Mouse (Mus musculus) lung, embryonic 14.5 days (tissue): ENCODE measurements at regions not wholly inside any gene's neighbourhood (a gene's known extent, or its start where the extent isn't known, plus 50 kb on each side); places are given as distances from the start of the nearest gene placed in this dataset.
A peak's percentile ranks its signal among the peaks of the same experiment; 100 is the strongest.

Experiments used
- ATAC-seq: fragments of 200-750 bp; cut with Nextera tagmentation; 2 replicates; pipeline ENCODE4 v1.8.0; 2017; ENCODE audit warnings: mild to moderate bottlenecking, moderate TSS enrichment, moderate library complexity; ENCODE audit not compliant: insufficient read depth
- DNase-seq: peaks from one replicate; pipeline ENCODE4 v3.0.0-alpha.2; 2015
- H3K27ac ChIP-seq: fragments of 300-500 bp; sonication (generic); 2 replicates; pipeline ENCODE4 v1.5.1; 2014; ENCODE audit warnings: low read depth, mild to moderate bottlenecking, moderate library complexity
- H3K27me3 ChIP-seq: fragments of 300-500 bp; sonication (generic); 2 replicates; pipeline ENCODE4 v1.6.1; 2014; ENCODE audit warnings: low read length, control low read depth; ENCODE audit not compliant: insufficient read depth
- H3K36me3 ChIP-seq: fragments of 300-500 bp; sonication (generic); 2 replicates; pipeline ENCODE4 v1.6.1; 2014; ENCODE audit warnings: control low read depth; ENCODE audit not compliant: insufficient read depth
- H3K4me1 ChIP-seq: fragments of 300-500 bp; sonication (generic); 2 replicates; pipeline ENCODE4 v1.6.1; 2014; ENCODE audit warnings: antibody characterized with exemption, control low read depth; ENCODE audit not compliant: insufficient read depth
- H3K4me2 ChIP-seq: fragments of 300-500 bp; sonication (generic); 2 replicates; pipeline ENCODE4 v1.6.1; 2014; ENCODE audit warnings: mild to moderate bottlenecking
- H3K4me3 ChIP-seq: fragments of 300-500 bp; sonication (generic); 2 replicates; pipeline ENCODE4 v1.5.1; 2014; ENCODE audit warnings: low read depth, low read length
- H3K9ac ChIP-seq: fragments of 300-500 bp; sonication (generic); 2 replicates; pipeline ENCODE4 v1.6.1; 2014
- H3K9me3 ChIP-seq: fragments of 300-500 bp; sonication (generic); 2 replicates; pipeline ENCODE4 v1.6.1; 2016; ENCODE audit warnings: low read depth, low read length, control low read depth
- CTCF ChIP-seq: IDR thresholded peaks from 2 replicates; pipeline ENCODE4 v1.5.1; 2016; ENCODE audit warnings: antibody characterized with exemption, low read depth
- WGBS: fragments of 180-500 bp; shearing (Covaris S2); extraction: QIAGEN DNeasy Blood & Tissue Kit; methylation state at CpG from one replicate; pipeline ENCODE4 v1.1.7; 2014; 5-methylcytosine and 5-hydroxymethylcytosine counted together

DNA sequence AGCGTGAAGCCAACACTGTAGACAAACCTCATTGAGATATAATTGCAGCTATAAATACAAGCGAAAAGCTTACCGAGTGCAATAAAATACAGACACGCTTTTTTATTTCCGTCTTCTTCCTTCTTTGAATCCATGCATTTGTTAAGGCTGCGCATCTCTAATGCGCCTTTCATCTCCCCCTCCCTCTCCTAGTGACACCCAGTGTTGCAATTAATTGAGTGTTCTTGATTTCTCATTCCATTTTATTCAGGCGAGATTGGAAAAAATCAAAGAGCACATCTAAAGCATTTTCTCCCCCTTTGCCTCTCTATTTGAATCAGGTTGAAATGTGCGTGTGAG lies 293.2 kb upstream of the Tle4 start:
- no peaks in the 10 kb centered on the region for H3K9me3 ChIP-seq
- peak; percentile 23 for DNase-seq
- H3K4me3 ChIP-seq = peak overlapping the region; percentile 17
- H3K4me1 ChIP-seq = 0 out of 2 replicates have a peak, but pooled peaks cover 7% of the 10 kb centered on the region
- H3K27me3 ChIP-seq = no peaks in the 10 kb centered on the region
- H3K27ac ChIP-seq = no peak overlapping the region
- H3K36me3 ChIP-seq = no peaks in the 10 kb centered on the region
- no peak for TF ChIP-seq CTCF
- no peak for ATAC-seq
- WGBS = 4% methylated on average over 9 of the region's 9 CpGs
- peak overlapping the region; percentile 52 for H3K4me2 ChIP-seq
- H3K9ac ChIP-seq = no peak overlapping the region

DNA sequence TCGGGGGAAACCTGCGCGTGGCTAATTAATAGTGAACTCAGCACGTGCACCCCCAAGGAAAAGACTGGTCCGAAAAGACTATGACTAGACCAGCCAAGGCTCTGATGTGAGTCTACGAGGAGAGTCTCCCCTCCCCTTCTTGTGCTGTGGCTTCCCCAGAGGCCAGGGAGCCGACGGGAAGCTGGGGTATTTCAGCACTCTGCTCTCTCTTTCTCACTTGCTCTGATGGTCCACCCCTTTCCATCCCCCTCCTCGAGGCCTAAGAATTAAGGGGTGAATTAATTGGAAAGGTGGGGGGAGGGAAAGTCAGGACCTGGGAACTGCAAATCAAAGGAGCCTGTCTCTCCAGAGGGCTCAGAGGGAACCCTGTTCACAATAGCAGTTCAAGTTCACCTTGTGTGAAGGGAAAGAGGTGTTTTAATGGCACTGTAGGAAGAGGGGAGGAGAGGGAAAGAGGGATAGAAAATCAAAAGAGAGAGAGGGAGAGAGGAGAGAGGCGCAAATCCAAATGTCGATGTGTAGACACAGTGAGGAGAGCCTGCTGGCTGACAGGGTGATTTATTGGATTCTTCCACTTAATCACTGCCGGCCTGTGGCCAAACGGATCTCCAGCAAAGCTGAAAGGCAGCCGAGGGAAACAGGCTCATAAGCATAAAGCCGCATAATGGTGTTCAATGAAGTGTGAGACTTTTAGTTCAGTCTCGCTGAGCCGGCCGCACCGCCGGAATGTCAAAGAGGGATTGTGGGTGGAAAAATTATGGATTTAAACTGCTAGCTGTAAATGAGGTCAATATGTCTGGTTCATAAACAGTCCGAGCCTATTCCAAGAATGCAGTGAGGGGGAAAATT lies 292.6 kb upstream of the Tle4 start:
- no peak for TF ChIP-seq CTCF
- DNase-seq (peak; percentile 77), ATAC-seq (peak; percentile 72)
- Histone ChIP-seq H3K4me3 (peak overlapping the region; percentile 17), H3K9ac (no peak overlapping the region), H3K36me3 (no peaks in the 10 kb centered on the region), H3K4me2 (peak overlapping the region; percentile 52), H3K9me3 (no peaks in the 10 kb centered on the region), H3K4me1 (0 out of 2 replicates have a peak, but pooled peaks cover 7% of the 10 kb centered on the region), H3K27me3 (no peaks in the 10 kb centered on the region), H3K27ac (no peak overlapping the region)
- 7% methylated on average over 21 of the region's 21 CpGs for WGBS

DNA sequence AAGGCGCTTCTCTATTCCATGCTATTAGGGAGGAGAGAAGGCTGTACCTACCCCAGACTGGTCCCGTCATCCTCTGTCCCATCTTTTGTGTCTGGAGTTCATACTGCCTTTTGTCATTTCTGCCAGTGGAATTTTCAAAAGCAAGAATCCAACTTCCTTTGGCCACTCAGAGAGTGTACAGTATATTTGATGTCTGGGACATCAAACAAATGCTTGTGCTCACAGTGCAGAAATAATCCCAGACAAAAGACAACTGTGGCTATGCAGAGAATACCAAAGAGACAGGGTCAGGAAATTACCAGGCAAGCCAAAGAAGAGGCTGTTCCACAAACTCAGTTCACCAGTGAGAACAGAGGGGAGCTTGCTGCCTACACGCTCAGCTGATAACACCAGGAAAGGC lies 291.9 kb upstream of the Tle4 start:
- H3K27me3 ChIP-seq = no peaks in the 10 kb centered on the region
- 0 out of 2 replicates have a peak, but pooled peaks cover 7% of the 10 kb centered on the region for H3K4me1 ChIP-seq
- no peaks in the 10 kb centered on the region for H3K36me3 ChIP-seq
- WGBS = 50% methylated on average over 3 of the region's 3 CpGs
- TF ChIP-seq CTCF = no peak
- no peak overlapping the region for H3K4me3 ChIP-seq
- ATAC-seq = peak; percentile 21; the same call in 1 of the 2 replicates
- no peak overlapping the region for H3K9ac ChIP-seq
- DNase-seq = no peak
- peak overlapping the region; percentile 52 for H3K4me2 ChIP-seq
- no peaks in the 10 kb centered on the region for H3K9me3 ChIP-seq
- H3K27ac ChIP-seq = no peak overlapping the region

DNA sequence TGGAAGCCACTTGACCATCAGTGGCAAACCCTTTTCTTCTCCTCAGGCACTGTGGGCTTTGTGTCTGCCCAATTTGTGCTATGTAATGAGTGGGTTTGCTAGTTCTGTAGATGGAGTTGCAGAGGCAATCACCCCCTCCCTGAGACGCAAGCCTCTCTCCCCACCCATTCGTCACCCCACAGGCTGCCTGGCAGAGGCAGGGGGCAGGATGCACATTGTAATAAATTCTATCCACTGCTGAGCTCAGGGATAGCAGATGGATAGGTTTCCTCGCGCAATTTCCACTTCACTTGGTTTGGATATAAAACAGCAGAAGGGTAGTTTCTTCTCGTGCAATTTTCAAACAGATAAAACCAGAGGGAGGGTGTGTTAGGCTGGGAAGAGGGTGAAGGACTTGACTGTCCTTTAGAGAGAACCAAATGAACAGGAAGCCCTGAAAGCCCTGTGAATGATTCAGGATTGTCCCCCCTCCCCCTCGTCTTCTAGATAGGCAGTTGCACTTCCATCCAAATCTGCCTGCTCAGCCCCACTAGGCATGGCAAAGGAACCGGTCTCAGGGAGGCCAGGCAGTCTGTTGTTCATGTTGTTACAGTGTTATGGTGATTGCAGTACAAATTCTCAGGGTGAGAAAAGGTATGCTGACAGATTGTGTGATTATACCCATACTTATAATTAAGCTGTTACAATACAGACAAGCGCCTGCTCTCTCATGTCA lies 286.0 kb upstream of the Tle4 start:
- H3K9ac ChIP-seq = no peak overlapping the region
- peak; percentile 17; the same call in 1 of the 2 replicates for ATAC-seq
- no peak overlapping the region for H3K4me2 ChIP-seq
- no peaks in the 10 kb centered on the region for H3K36me3 ChIP-seq
- no peak overlapping the region for H3K27ac ChIP-seq
- H3K9me3 ChIP-seq = no peaks in the 10 kb centered on the region
- no peak for DNase-seq
- no peak overlapping the region for H3K4me3 ChIP-seq
- no peak for TF ChIP-seq CTCF
- no peaks in the 10 kb centered on the region for H3K4me1 ChIP-seq
- WGBS = 47% methylated on average over 8 of the region's 8 CpGs
- no peaks in the 10 kb centered on the region for H3K27me3 ChIP-seq

DNA sequence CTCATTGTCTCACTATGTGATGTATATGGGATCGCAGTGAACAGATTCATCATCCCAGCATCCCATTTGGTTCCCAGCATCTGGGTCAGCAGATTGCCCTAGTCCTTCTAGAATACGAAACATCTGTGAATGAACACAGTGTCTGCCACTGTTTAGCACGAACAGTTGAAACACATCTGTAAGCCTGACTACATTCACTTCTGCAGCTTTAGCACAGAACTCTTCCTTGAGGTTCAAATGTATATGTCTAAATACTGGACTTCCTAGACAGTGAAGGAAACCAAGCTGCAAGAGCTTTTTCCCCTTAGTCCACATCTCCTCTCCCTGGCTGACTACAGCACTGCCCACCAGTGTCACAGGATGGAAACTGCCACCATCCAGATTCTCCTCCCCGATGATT lies 283.0 kb upstream of the Tle4 start:
- DNase-seq = no peak
- Histone ChIP-seq H3K4me3 (no peak overlapping the region), H3K27ac (no peak overlapping the region), H3K9me3 (no peaks in the 10 kb centered on the region), H3K4me2 (no peak overlapping the region), H3K9ac (no peak overlapping the region), H3K4me1 (no peaks in the 10 kb centered on the region), H3K27me3 (no peaks in the 10 kb centered on the region), H3K36me3 (no peaks in the 10 kb centered on the region)
- ATAC-seq = no peak
- no peak for TF ChIP-seq CTCF
- 64% methylated on average over 4 of the region's 4 CpGs for WGBS

DNA sequence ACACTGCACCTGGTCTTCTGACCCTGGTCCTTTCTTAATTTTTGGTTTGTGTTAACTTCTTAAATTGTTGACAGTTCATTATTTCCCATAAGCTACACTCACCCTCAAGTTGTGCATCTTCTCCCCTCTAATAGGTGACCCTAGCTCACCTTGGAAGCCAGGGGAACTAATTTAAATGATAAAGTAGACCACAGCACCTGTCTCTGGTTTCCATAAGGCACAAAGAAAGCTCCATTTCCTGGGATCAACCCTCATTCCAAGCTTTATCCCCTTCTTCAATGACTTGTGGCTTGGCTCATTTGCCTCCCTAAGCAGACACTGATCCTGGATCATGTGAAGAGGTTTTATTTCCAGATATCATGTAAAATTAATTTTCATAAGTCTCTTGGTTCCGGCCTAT lies 276.1 kb upstream of the Tle4 start:
- H3K36me3 ChIP-seq = no peaks in the 10 kb centered on the region
- ATAC-seq = no peak

DNA sequence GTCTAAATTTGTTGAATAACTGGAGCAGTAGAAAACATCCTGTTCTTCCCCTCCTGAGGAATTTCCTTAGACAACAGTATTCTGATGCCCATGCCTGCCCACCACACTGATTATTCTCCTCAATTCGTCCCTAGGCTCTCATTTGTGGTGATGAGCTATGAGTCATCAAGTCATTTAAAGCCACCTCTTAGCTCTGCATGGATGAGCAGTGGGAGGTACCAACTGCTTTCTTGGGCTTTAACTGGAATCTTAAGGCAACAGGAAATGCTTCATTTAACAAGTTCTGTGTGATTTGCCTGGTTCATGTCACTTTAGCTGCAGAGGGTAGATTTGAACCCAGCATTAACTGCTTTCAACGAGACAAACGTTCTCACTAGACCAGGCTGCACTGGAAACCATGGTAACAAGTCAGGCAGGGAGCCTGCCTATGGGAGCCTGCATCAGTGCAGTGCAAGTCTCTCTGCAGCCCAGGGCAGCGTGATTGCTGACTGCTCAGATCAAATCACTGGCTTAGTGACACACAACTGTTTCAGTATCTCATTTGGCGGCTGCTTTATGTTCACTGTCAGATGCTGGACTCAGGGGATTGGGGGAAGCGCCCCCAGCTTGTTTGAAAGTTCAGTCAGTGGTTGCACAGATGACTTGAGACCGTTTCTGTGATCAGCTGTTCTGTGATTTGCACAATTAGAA lies 273.5 kb upstream of the Tle4 start:
- WGBS = 14% methylated on average over 7 of the region's 7 CpGs
- H3K9me3 ChIP-seq = no peaks in the 10 kb centered on the region
- ATAC-seq = peak; percentile 85
- no peaks in the 10 kb centered on the region for H3K36me3 ChIP-seq
- H3K4me3 ChIP-seq = no peak overlapping the region
- H3K27ac ChIP-seq = no peak overlapping the region
- peak; percentile 62 for DNase-seq
- no peak overlapping the region for H3K4me2 ChIP-seq
- no peaks in the 10 kb centered on the region for H3K27me3 ChIP-seq
- no peak overlapping the region for H3K9ac ChIP-seq
- no peak for TF ChIP-seq CTCF
- H3K4me1 ChIP-seq = no peaks in the 10 kb centered on the region

More for the DNA sequence above, 276.1 kb upstream of the Tle4 start:
- H3K27ac ChIP-seq = no peak overlapping the region
- TF ChIP-seq CTCF = no peak
- H3K4me1 ChIP-seq = no peaks in the 10 kb centered on the region
- no peak overlapping the region for H3K4me3 ChIP-seq
- no peaks in the 10 kb centered on the region for H3K9me3 ChIP-seq
- no peak overlapping the region for H3K4me2 ChIP-seq
- no peak for DNase-seq
- no peaks in the 10 kb centered on the region for H3K27me3 ChIP-seq
- WGBS = 79% methylated on average over 1 of the region's 1 CpGs
- H3K9ac ChIP-seq = no peak overlapping the region
